Mouse (Mus musculus) ovary, postnatal 36 days (tissue): Measurements from ENCODE around the gene Stox2.

Source experiments
- DNase-seq: peaks from one replicate; pipeline ENCODE4 v3.0.0; 2022; ENCODE audit warnings: low spot score, mixed read lengths

The Stox2 gene

DNA sequence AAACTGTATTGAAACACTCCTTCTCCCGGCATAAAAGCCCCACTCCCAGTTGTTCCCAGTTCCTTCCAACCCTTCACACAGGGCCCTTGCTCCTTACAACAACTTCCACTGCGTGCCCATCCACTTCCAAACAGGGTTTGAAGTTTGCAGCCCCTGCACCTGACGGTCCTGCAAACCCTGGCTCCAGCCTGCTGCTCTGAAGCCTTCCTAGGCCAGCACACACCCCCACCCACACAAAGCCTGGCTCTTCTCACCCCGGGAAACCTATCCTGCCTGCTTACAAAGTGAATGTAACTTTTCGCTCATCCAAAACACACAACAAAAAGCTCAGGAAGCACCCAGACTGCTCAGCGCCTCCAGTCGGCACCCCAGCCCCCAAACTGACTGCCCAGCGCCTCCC lies 37.1 kb downstream of the Stox2 start:
- DNase-seq, result no peak

DNA sequence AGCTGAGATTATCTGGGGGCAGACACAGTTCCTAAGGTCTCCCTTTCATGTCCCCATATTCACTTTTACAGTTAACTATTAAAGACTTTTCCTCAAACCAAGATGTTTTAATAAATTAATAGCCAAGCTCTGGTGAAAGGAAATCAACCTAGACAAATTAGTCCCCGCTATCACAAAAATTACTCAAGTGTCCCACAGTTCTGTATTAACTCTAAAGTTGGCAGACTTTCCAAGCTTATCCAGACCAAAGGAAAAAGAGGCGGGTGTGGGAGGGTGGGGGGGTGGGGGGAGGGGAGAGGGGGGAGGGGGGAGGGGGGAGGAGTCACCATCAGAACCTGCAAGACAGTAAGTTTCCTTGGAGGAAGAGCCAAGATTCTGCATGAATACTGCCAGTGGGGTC lies 41.3 kb downstream of the Stox2 start:
- no peak for DNase-seq

DNA sequence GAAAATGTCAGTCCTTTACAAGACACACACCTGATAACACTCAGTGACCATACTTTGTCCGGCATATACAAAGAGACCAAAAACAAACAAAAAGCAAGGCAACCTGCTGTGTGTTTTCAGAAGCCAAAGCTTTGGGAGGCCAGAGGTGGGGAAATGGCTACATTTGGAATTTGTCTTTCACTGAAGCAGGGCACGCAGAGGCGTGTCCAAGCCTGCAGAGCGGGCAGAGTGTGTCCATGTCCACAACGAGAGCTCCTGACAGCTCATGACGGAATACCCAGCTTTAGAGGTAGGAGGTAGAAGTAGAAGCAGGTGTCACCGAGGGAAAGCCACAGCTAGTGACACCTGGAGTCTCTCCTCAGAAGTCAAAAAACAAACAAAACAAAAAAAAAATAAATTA lies 53.2 kb downstream of the Stox2 start:
- no peak for DNase-seq

DNA sequence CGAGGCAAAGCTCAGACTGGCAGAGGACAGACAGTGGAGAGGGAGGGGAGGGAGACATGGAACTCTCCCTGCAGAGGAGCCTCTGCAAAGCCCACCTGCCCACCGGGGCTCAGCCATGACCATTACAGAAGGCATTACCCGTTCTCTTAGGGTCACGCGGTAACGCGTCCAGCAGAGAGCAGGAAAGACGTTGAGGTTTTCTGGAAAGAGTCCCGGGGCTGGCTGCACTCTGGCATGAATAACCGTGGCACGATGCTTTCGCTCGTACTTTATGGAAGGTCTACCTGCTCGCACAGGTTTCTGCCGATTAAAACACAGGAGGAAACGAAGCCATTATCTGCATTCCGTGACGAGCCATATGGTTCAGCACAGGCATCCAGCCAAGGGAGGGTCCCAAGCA lies 53.9 kb downstream of the Stox2 start:
- DNase-seq, result no peak

DNA sequence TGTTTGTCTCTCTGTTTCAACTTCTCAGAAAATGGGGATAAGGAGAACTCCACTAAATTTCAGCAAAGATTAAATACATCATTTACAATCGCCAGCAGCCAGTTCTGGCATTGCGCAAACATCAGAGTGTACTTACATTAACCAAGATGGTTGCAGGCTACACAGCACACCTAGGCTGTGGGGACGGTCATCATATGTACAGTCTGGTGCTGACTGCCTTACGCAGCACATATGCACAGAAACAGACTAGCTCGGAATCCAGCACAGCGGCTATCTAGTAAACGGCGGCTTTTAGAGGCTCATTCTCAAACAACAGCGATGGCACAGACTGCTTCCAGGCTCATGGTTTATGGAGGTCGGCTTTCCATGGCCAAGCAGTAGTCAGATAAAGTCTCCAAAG lies 54.3 kb downstream of the Stox2 start:
- DNase-seq, result no peak

DNA sequence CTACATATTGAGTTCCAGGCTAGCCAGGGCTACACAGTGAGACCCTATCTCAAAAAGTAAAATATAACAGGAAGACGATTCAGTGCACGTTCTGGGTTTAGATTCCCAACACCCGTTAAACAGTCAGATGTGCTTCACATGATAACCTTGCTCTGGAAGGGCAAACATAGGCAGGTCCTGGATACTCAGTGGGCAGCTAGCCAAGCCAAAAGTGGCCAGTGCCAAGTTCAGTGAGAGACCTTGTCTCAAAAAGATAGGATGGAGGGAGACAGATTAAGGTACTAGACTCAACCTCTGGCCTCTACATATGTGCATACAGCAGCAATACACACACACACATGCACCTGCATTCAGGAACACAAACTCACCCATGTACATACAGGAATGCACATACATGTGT lies 56.7 kb downstream of the Stox2 start:
- no peak for DNase-seq

DNA sequence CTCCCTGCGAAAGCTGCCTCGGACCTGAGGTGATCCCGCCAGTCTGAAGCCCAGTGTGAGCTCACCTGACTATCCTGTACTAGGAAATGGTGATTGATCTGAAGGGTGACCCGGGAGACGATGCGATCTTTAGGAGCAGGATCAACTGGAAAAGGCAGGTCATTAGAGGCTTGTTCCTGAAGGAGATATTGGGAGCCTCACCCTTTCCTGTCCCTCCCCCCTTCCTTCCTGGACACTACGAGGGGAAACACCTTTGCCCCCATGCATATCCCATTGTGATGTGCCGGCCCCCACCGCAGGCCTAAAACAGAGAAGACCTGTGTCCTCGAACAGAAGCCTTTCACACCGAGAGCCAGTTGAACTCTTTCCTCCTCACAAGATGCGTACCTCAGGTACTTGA lies 58.0 kb downstream of the Stox2 start:
- no peak for DNase-seq

DNA sequence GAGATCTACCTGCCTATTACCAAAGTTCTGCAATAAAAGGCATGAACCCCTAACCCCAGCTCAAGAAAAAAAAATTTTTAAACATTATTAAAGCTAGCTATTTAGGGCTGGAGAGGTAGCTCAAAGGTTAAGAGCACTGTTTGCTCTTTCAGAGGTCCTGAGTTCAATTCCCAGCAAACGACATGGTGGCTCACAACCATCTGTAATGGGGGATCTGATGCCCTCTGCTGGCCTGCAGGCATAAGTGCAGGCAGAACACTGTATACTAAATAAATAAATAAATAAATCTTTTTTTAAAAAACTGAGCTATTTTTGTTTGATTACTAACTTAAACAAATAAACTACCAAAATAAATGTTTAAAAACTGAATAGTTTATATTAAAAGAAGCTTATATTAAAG lies 60.4 kb downstream of the Stox2 start:
- no peak for DNase-seq

DNA sequence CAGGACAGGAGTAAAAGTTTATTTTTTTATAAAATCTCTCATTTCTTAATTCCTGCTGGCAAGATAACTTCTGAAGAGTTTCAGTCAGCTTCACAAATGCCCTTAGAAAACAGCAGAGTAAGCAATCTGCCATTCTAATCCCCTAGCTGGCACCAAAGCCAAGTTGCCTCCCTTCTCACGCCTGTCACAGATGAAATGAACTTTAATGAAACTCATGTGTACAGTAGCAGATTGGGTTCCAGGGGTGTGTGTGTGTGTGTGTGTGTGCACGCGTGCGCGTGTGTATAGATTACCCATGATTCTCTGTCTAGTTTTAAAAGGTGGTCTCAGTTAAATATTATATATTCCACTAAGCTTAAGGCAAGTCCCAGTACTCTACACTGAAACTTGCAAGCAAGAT lies 62.0 kb downstream of the Stox2 start:
- DNase-seq, result no peak

DNA sequence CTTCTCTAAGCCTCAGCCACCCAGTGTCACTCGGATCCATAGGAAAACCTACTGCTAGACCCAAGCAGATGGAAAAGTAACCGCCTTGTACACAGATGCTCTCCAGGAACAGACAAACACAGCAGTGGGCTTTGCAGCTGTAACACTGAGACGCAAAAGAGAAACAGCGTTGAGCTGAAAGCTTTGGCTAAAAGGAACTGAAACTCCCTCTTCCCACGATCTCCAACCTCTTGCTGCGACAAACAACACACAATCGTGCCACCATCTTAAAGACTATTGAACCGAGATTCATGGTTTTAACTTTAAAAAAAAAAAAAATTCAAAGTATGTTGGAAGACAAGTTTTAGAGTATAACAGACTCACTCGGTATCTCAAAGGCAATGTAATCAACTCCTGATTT lies 62.5 kb downstream of the Stox2 start:
- no peak for DNase-seq

DNA sequence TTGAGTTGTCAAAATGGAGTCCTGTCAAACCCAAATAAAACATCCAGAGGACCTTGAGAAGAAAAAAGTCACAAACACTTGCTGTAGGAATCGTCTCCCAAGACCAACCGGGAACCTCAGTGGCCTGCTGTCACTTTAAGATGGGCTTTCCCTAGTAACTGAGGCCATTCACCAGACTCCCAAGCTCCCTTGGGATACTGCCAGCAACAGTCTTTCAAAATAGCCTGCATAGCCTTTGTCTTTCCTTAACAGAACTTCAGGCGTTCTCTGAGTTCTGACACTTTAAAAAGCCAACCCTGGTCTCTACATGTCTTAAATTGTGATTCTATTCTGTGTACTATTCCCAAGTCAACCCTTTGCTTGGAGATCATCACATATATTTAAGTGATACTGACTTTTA lies 64.9 kb downstream of the Stox2 start:
- DNase-seq, result no peak

DNA sequence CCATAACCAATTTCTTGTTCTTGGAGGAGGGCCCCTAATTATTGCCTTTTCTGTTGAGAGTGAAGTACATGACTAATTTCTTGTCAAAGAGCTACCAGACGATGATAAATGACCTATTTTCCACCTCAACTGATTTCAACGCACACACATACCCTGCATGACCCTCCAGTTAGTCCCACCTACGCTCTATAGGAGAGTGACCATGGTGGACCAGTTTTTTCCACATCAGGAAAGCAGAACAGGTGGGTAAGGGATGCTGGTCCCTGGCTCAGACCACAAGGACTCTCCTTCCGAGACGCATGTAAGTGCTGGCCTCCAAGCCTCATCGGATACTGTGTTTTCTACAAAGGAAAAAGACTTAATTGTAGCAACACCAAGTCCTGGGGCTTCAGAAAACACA lies 65.4 kb downstream of the Stox2 start:
- no peak for DNase-seq

DNA sequence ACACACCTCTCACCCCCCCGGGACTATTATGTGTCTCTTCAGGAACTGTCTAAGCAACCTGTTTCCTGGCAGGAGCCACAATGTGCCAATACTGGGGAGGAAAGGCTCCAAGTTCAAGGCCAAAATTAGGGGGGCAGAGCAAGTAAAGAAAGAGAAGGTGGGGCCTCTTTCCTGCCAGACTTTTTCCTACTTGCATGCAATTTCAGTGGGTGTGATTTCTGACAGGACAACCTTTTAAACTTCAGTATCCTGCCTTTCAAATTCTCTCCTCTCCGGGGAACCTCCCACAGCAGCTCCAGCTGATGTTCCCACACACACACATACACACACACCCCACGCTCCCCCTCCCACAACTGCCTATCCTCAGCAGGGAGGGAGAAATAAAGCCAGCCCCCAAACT lies 66.1 kb downstream of the Stox2 start:
- peak; percentile 10 for DNase-seq

DNA sequence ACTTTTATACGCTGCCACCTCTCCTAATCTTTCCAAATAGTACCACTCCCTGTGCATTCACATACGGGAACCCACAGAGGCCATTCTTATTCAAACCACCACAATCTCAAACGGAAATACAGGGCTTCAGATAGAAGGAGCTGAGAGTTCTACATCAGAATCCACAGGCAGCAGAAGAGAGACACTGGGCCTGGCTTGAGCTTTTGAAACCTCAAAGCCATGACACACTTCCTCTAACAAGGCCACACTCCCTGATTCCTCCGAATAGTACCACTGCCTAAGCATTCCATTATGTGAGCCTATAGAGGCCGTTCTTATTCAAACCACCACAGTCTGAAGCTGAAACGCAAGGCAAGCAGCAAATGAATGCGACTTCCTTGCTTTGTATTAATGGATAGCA lies 69.5 kb downstream of the Stox2 start:
- DNase-seq, result no peak

DNA sequence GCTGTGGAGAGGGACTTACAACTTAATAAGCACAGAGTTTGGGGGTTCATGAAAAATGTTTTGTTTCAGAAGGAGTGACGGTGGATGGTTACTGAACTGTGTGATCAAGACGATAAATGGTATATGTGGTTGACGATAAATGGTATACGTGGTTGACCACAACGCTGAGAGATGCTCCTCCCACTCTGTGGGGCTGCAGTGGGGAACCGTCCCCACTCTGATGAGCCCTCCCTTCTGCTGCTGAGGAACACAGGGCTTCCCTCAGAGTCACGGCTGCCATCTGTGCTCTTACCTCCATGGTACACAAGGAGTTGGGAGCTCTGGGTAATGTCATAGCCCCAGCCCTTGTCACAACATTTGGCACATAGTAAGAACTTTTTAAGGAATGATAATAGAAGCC lies 72.4 kb downstream of the Stox2 start:
- DNase-seq, result no peak

DNA sequence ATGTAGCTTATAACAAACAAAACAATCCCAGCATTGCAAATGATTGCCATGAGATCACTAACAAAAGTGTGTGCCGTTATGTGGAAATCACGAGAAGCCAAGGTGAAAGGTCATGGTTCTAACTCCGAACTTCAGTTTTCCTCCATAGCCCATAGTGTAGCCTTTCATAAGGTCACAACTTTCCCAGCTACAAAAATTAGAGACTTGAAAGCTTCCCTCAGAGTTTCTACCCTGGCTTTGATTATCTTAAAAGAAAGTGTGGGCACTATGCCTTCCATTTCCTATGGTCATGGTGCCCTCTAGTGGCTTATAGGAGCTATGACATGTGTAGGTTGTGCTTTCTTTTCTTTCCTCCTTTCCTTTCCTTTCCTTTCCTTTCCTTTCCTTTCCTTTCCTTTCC lies 74.6 kb downstream of the Stox2 start:
- DNase-seq, result no peak

DNA sequence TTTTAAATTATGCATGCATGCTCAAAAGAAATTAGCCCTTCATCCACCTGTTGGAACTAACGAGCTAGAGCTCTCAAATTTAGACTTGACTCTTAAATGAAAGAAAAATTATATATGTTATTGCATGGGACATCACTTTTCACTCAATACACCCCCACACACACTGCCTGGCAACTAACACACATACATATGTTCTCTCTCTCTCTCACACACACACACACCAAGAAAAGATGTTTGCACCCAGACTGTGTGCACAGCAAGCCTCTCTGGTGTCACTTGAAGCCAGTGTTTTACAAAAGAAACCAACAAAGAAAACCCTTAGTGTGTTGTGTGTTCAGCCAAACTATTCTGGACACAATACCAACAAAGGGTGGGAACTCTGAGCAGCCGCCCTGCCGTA lies 75.1 kb downstream of the Stox2 start:
- DNase-seq, result no peak

DNA sequence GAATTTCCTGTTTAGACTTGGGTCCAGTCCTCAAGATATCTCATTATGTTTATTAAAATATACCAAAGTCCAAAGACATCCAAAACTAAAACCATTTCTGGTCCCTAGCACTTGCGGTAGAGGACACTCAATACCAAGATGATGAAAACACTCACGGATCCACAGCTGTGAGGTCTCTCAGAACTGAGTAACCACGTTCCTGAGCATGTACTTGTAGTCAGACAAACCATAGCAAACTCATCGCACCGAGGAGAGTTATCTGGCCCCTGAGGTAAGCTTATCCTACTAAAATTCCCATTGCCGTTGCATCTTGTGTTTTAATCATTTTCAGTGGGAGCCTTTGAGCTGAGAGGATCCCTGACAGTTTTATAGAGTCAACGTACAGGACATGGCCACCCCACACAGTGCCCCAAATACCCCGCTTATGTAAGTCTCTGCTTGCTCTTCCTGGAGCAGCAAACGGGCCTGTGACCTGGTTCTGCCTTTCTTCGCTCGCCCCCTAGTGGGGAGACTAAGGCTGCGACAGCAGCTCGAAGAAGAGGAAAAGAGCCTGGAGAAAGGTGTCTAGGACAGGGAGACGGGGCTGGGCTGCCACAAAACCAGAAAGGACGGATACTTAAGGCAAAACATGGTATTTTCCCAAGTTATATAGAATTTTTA lies 75.6 kb downstream of the Stox2 start:
- peak; percentile 79 for DNase-seq

DNA sequence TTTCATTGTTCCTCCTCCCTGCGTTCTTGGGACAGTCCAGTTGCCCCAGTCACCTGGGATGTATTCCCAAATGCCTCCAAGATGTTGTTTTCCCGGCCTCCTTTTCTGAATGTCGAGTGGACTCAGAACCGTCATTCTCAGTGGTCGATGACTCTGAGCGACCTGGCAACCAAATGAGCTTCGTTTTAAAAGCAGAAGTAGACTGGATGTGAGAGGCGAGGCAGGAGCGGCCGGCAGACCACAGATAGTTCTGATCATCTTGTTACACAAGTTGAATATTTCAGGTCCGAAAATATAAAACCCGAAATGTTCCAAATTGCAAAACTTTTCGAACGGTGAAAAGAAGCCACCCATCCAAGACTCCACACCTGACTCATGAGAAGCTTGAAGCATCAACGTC lies 76.2 kb downstream of the Stox2 start:
- no peak for DNase-seq

DNA sequence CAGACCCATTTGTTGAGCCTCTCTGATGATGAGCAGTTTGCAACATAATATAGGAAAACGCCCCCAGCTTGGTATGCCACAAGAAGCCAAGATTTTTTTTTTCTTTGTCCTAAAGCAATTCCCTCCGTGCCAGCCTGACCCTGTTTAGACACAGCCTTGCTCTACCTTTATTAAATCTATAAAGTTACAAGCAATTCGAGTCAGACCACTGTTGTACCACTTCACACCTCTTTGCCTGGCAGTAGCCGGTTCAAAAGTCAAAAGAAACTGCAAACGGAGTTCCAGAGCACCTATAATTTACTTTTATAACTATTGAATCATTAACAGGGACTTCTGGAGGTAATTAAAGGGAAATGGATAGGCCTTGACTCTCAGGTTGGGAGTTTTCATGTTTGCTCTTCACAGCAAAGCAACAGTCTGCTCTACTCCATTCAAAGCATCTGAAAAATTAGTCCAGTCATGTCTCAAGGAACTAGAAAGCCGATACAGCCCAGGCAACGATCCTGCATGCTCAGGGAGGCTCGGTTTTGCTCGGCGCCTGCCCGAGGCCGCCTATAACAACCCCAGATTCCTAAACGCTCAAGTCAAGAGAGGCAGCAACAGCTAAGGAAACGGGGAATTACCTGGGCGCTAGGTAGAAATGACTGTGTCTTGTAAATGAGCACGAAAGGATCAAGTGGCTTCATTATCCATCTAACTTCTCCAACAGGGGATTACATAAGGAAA lies 77.0 kb downstream of the Stox2 start:
- DNase-seq, result no peak

DNA sequence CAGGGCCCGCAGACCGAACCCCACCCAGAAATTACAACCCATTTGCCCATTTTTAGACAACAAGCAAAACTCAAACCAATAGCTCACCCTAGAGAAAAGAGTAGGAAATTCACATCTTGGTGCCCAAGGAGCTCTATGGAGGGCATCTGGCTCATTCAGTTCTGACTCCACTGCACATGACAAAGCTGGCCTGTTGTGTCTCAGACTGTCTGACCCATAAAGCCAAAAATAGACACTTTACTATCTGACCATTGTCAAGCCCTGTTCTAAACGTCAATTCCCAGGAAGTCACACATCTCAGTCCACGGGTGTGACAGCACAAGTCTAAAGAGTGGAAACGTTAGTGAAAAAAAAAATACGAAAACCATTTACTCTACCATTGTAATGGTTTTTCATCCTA lies 79.1 kb downstream of the Stox2 start:
- DNase-seq, result no peak

DNA sequence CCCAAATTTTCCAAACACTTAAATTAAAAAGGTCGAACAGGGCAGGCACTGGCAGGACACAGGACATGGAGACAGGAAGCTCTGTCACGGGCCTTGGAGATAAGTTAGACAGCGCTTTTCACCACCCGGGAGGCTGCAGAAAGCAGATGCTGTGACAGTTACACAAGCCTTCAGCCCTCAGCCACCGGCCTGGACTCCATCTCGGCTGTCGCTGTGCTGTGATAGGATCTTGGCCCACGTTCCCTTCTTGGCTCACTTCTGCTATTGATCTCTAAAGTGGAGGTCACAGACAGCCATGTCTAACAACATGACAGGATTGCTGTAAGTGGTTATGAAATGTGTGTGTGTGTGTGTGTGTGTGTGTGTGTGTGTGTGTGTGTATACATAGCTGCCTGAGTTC lies 82.9 kb downstream of the Stox2 start:
- DNase-seq, result no peak

DNA sequence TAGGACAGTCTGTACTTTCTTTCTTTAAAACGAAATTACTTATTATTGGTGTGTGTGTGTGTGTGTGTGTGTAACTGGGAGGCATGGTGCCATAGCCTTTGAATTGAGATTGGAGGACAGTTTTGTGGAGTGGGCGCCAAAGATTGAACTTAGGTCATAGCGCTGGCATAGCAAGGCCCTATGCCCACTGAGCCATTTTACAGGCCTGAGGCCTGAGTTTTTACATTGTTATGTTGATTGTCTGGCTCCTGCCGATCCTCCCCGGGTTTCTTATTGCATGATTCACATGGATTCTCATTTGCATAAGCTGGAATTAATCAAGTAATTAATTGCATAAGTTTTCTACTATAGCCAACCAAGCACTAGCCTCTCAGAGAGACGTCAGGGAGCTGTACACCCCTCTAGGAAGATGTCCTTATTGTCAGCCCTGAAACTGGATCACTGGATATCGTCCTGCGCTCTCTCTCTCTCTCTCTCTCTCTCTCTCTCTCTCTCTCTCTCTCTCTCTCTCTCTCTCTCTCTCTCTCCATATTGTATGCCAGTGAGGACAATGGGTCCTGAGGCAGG lies 90.7 kb downstream of the Stox2 start:
- DNase-seq, result no peak
